Mouse (Mus musculus) hindbrain, embryonic 15.5 days (tissue): ENCODE measurements around the gene Speer4d. TPM values are rescaled to one million over a fixed set of nuclear protein-coding genes. Genes with fewer than 3 reads are reported as not detected.

ENCODE experiments used
- polyA plus RNA-seq: library from polyadenylated mRNA; unstranded; fragments of >200 nt; fragmentation: Nextera tagmentation; extraction: Ambion mirVana; gene quantifications from 2 replicates; pipeline ENCODE4 v1.2.1, GENCODE M21; 2015

Speer4d gene
- polyA plus RNA-seq, 1 experiment from 2014 or later: not detected

Other genes starting within 250 kb of the Speer4d start
- not detected in 2 replicates for gene Gm21149, start 142.5 kb upstream of the Speer4d start, polyA plus RNA-seq
- gene Gm21190, start 89.8 kb upstream of the Speer4d start, polyA plus RNA-seq: not detected in 2 replicates
- not detected in 2 replicates for gene Gm21083, start 41.7 kb upstream of the Speer4d start, polyA plus RNA-seq
- not detected in 2 replicates for gene 4930572O03Rik, start 38.0 kb downstream of the Speer4d start, polyA plus RNA-seq
- gene Speer4c, start 95.2 kb downstream of the Speer4d start, polyA plus RNA-seq: not detected in 2 replicates